Mouse (Mus musculus) heart, postnatal 10 days (tissue): ENCODE measurements around the gene Src. TPM values are rescaled to one million over a fixed set of nuclear protein-coding genes. Genes with fewer than 3 reads are reported as not detected.
A peak's percentile ranks its signal among the peaks of the same experiment; 100 is the strongest.

Experiments
- DNase-seq, 2 experiments: peaks; one replicate each; pipeline ENCODE4 v3.0.0; 2021
- intact Hi-C: fragments of 180-260 bp; cut with DNase I; formaldehyde crosslinking; loops from one replicate; pipeline ENCODE4 v1.15.1; 2025
- total RNA-seq, 2 experiments: library from RNA; stranded (reverse); gene quantifications; 2 replicates each; pipeline ENCODE4 v1.2.3; 2021

The Src gene
- total RNA-seq, 2 experiments from 2014 or later: 8.4 to 9.5 TPM

- no peak for DNase-seq
- intact Hi-C loops: no loop called here
These were observed 15.8 kb downstream of the Src start for GRCm38 (mm10) chr2:157434041-157434440.

- DNase-seq: no peak
- intact Hi-C loops: no loop called here
These were observed 16.3 kb downstream of the Src start for GRCm38 (mm10) chr2:157434497-157434896.

DNA sequence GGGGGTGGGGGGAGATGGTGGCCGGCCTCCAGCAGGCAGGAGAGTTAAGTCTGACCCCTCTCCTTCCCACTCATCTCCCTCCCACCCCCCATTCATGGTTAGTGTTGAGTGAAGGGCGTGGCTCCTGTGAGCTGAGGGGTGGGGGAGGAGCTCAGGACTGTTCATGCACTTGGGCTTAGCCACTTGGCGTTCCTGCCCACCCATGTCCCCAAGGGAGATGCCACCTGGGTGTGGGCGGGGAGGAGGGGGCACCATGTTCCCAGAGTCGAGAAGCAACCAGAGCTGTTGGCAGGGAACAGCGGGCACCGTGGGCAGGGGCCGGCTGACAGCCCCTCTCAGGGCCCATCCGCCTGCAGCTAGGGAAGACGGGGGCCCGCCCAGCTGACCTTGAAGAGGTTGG is 18.3 kb downstream of the Src start:
- intact Hi-C loops: no loop called here
- DNase-seq: no peak

GRCm38 (mm10) chr2:157437123-157437522 is 18.9 kb downstream of the Src start:
- intact Hi-C loops: no loop called here
- no peak for DNase-seq

DNA sequence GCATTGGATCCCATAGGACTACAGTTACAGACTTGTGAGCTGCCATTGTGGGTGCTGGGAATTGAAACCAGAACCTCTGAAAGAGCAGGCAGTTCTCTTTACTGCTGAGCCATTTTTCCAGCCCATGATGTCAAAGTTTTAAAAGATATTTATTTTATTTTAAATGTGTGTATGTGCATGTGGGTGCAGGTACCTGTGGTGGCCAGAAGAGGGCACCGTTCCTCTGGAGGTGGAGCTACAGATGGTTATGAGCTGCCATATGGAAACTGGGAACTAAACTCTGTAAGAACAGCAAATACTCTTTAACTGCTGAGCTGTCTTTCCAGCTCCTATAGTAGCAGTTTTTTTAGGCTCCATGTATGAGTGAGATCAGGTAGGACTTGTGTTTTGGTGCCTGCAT is 23.1 kb downstream of the Src start:
- intact Hi-C loops: no loop called here
- no peak for DNase-seq

GRCm38 (mm10) chr2:157447297-157448158 is 29.3 kb downstream of the Src start:
- no peak for DNase-seq

DNA sequence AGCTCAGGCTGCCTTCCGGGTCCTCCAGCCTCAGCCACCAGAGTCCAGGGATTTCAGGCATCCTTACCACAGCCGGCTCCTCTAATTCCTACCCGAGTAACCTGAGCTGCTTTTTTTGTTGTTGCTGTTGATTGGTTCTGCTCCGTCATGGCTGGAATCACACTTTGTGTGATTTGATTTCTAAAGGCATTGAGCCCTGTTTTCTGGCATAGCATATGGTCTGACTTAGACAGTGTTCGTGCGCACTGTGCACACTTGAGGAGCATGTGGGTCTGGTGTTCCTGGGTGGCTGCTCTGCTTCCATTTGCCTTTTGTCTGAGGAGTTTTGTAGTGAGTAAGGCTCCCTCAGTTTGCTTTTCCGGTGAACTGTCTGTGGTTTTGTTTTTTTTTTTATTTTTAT is 30.1 kb downstream of the Src start:
- no peak for DNase-seq
- intact Hi-C loops: no loop called here

More at GRCm38 (mm10) chr2:157447297-157448158, 29.3 kb downstream of the Src start:
- intact Hi-C loops: no loop called here

- intact Hi-C loops: no loop called here
- no peak for DNase-seq
These were observed 32.7 kb downstream of the Src start for GRCm38 (mm10) chr2:157450905-157451304.

DNA sequence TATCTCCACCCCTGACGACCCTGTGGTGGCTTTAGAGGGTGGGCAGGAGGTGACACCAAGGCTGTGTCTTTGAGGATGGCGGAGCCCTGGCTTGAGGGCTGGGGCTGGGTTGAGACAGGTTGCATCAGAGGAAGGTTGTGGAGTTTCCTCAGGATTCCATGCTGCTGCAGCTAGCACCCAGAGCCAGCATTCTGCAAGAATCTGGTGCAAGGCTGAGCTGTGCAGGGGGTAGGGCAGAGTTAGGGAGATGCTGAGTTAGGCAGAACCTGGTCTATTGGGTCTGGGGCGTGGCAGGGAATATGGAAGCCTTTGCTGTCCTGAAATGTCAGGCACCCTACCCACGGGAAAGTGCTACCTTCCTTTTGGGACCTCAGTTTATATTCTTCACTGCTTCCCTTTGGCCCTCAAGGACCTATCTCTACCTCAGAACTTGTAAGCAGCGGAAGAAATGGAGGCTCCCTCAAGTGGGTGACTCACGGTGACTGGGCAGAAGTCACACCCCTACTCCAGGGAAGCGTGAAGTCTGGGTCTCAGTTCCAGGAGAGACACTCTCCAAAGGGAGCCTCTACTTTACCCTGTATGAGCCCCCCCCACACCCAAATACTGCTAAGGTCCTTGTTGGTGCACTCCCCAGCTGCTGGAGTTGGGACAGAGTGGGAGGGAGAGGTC is 33.3 kb downstream of the Src start:
- intact Hi-C loops: no loop called here
- no peak for DNase-seq

DNA sequence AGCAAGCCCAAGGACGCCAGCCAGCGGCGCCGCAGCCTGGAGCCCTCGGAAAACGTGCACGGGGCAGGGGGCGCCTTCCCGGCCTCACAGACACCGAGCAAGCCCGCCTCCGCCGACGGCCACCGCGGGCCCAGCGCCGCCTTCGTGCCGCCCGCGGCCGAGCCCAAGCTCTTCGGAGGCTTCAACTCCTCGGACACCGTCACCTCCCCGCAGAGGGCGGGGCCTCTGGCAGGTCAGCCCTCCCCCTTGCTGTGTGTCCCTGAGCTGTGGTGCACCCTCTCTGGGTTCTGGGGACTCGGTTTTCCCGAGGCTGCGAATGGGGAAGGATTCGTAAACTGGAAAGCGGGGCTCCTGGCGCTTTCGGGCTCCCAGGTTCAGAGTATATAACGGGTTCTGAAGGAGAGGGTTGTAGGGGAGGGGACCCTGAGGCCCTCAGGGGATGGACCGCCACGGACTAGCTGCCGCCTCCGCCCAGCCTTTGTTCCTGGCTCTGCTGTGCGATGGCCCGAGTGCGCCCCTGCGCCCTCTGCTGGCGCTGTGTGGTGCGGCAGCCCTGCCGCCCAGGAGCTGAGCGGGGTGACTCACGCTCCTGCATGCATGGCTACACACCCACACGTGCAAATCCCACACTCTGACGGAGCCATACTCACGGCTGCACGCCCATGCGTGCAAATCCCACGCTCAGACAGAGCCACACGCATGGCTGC is 39.0 kb downstream of the Src start:
- peak; percentile 94 to 95 for DNase-seq
- intact Hi-C loops: loop anchor here (1.0 to 5.0 kb wide), 2 partner anchors 116 to 165 kb away; no protein-coding TSS in a partner anchor

DNA sequence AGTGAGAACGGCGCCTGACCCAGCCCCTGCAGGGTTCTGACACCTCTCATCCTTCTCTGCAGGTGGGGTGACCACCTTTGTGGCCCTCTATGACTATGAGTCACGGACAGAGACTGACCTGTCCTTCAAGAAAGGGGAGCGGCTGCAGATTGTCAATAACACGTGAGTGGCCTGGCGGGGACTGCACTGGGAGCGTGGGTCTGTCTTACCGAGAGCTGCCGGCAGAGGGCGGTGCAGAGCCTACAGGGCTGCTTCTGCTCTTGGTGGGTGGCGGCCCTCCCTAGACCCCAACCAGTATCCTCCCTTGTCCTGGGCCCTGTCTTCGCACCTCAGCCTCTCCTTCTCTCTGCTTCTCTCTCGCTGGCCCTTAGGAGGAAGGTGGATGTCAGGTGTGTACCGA is 40.2 kb downstream of the Src start:
- intact Hi-C loops: loop anchor here (1.0 to 5.0 kb wide), 2 partner anchors 113 to 166 kb away; partner anchors contain the start of gene Blcap
- peak; percentile 78 to 89 for DNase-seq

DNA sequence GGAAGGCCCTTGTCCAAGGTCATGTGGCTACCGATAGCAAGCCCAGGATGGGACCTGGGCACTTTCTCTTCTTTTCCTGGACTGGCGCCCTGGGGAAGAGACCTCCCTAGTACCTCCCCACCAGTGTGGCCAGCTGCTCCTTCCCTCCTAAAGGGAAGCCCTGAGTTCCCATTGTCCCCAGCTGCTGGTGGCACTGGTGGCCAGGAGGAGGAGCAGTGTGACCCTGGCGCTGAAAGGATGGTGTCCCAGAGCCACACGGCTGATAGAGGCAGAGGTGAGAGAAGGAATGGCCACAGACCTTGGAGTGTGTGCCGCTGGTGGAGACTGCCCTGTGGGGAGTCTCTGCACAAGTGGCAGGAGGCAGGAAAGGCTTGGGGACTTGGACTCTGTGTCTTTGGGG is 41.5 kb downstream of the Src start:
- intact Hi-C loops: loop anchor here (5.0 kb wide), 1 partner anchor 167 kb away; no protein-coding TSS in a partner anchor
- DNase-seq: peak in 1 of 2 experiments; percentile 20

GRCm38 (mm10) chr2:157462776-157463710 is 44.8 kb downstream of the Src start:
- DNase-seq: no peak
- intact Hi-C loops: no loop called here

DNA sequence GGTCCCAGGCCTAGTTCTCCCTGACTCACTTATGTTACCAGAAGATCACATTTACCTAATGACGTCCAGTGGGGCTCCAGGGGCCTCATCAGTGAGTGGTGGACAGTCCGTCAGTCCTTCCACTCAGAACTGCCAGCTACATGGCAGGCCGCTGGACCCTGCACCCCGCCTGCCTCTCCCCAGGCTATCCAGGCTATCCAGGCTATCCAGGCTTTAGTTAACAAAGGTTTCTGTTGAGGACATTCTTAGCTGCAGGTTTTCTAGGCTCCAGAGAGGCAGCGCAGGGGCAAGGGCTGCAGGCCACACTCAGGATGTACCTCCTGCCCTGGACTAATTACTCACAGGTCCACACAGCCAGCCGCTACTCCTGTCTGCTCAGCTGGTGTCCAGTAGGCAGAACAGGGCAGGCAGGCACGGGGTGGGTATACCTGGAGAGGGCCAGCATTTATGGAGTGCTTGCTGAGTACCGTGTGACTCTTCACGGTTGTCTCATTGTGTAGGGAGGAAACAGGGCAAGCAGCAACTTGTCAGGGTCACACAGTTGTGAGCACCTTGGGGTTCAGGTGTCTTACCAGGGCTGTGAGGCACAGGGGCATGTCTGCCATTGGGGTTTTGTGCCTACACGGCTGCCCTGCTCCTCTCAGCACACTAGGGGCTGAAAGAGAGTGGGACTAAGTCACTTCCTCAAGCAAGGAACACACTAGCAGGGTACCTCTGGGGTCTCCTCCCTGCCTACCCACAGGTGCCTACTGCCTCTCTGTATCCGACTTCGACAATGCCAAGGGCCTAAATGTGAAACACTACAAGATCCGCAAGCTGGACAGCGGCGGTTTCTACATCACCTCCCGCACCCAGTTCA is 45.9 kb downstream of the Src start:
- intact Hi-C loops: no loop called here
- no peak for DNase-seq

- DNase-seq: peak; percentile 19 to 24
- intact Hi-C loops: no loop called here
These were observed 46.5 kb downstream of the Src start for GRCm38 (mm10) chr2:157464746-157465126.

DNA sequence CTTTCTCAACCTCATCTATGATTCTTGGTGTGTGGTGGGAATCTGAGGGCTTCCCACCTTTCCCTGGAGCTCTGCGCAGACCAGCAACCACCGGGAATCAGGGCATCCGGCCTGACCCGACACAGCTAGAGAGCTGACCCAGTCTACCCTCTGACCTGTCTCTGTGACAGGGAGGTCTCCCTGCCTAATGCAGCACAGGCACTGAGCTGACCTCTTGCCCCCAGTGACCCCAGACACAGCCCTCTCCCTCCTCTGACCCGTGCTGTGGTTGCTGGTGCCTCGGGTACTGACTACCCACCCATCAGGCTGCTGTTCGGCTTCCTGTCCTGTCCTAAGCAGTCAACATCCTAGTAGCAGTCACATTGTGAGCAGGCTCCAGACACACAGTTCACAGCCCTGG is 48.6 kb downstream of the Src start:
- intact Hi-C loops: no loop called here
- no peak for DNase-seq

- intact Hi-C loops: no loop called here
- no peak for DNase-seq
These were observed 50.0 kb downstream of the Src start for GRCm38 (mm10) chr2:157468130-157468796.

DNA sequence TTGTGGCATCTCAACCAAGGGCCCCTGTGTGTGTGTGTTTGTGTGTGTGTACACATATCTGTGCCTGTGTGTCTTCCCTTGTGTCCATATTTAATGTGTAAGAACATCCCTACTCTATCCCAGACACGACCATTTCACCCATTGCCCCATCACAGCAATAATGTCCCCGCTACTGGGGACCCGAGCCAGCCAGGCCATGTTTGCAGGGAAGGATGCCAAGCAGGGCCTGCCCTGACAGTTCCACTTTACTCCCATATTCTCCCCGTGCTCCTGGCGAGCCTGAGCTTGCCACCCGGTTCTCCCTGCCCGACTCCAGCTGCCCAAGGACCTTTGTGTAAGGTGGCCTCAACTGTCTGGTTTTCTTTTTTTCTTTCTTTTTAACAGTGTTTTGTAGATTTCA is 53.0 kb downstream of the Src start:
- intact Hi-C loops: no loop called here
- DNase-seq: no peak

- no peak for DNase-seq
- intact Hi-C loops: no loop called here
These were observed 53.5 kb downstream of the Src start for GRCm38 (mm10) chr2:157471737-157472136.
